ENCODE assay signal across 18 mouse cellular contexts in genomic region chr11:72807992-72808391, GRCm38 (mm10).
"Had no signal": no experiment of that assay in that cellular context is flagged by ENCODE, and none has a peak within 500 bp of the region (broad histone marks: within the 10 kb centered on the region; RNA-seq: fewer than 3 reads in every experiment).

No protein-coding gene starts in this region.

- H3K36me3 ChIP-seq: kidney, embryonic 15.5 days; limb, embryonic 12.5 days; liver, embryonic 13.5 days; lung, embryonic 15.5 days; midbrain, embryonic 15.5 days; neural tube, embryonic 13.5 days had no signal

- H3K9ac ChIP-seq: kidney, embryonic 15.5 days; limb, embryonic 12.5 days; liver, embryonic 13.5 days; liver, postnatal 0 days; lung, embryonic 15.5 days; midbrain, embryonic 15.5 days; neural tube, embryonic 13.5 days had no signal

- DNase-seq: kidney, adult 18-20 months; kidney, postnatal 36 days; layer of hippocampus, adult 9-11 months; layer of hippocampus, postnatal 36 days; liver; liver, embryonic 13.5 days; liver, postnatal 0 days; retina, postnatal 1 day; right cerebral cortex, postnatal 14 days; thymus, postnatal 4 days had no signal

- H3K9me3 ChIP-seq: kidney, embryonic 15.5 days; limb, embryonic 12.5 days; liver, embryonic 13.5 days; lung, embryonic 15.5 days; megakaryocyte, embryonic 14.5 days; midbrain, embryonic 15.5 days; neural tube, embryonic 13.5 days had no signal

- ATAC-seq: liver, postnatal 0 days; midbrain, embryonic 15.5 days had no signal

- H3K27ac ChIP-seq: kidney, embryonic 15.5 days; limb, embryonic 12.5 days; liver, embryonic 13.5 days; lung, embryonic 15.5 days; macrophage; midbrain, embryonic 15.5 days; neural tube, embryonic 13.5 days had no signal

- H3K4me2 ChIP-seq: kidney, embryonic 15.5 days; limb, embryonic 12.5 days; liver, embryonic 13.5 days; lung, embryonic 15.5 days; midbrain, embryonic 11.5 days; midbrain, embryonic 15.5 days; neural tube, embryonic 13.5 days had no signal

- H3K4me3 ChIP-seq: kidney, embryonic 15.5 days; limb, embryonic 12.5 days; liver, embryonic 13.5 days; lung, embryonic 15.5 days; megakaryocyte, embryonic 14.5 days; midbrain, embryonic 15.5 days; neural tube, embryonic 13.5 days had no signal

- H3K27me3 ChIP-seq: kidney, embryonic 15.5 days; limb, embryonic 12.5 days; liver, embryonic 13.5 days; lung, embryonic 15.5 days; megakaryocyte, embryonic 14.5 days; midbrain, embryonic 15.5 days; neural tube, embryonic 13.5 days had no signal

- H3K4me1 ChIP-seq: kidney, embryonic 15.5 days had no signal
